Mouse (Mus musculus) heart, postnatal 14 days (tissue): Measurements from ENCODE around the gene Unc13c. TPM values are rescaled to one million over a fixed set of nuclear protein-coding genes. Genes with fewer than 3 reads are reported as not detected.

Source experiments
- DNase-seq, 2 experiments: peaks; one replicate each; pipeline ENCODE4 v3.0.0; 2021 to 2022
- intact Hi-C: fragments of 180-260 bp; cut with DNase I; formaldehyde crosslinking; loops from one replicate; pipeline ENCODE4 v1.15.1; 2025
- total RNA-seq, 2 experiments: library from RNA; stranded (reverse); gene quantifications; 2 replicates each; pipeline ENCODE4 v1.2.3; 2021

Unc13c gene
- total RNA-seq, 2 experiments from 2014 or later = 0.44 to 0.50 TPM

- no peak for DNase-seq
- intact Hi-C loops = no loop called here
These were observed 85.6 kb downstream of the Unc13c start for GRCm38 (mm10) chr9:73883143-73883542.

GRCm38 (mm10) chr9:73882393-73882919, 86.3 kb downstream of the Unc13c start:
- DNase-seq = no peak
- intact Hi-C loops = no loop called here

GRCm38 (mm10) chr9:73867410-73868067, 101.2 kb downstream of the Unc13c start:
- intact Hi-C loops = no loop called here
- DNase-seq = no peak

- DNase-seq = no peak
- intact Hi-C loops = no loop called here
These were observed 102.1 kb downstream of the Unc13c start for GRCm38 (mm10) chr9:73866666-73867065.

GRCm38 (mm10) chr9:73859469-73859868, 109.3 kb downstream of the Unc13c start:
- DNase-seq = no peak
- intact Hi-C loops = no loop called here

GRCm38 (mm10) chr9:73854281-73854680, 114.5 kb downstream of the Unc13c start:
- no peak for DNase-seq
- intact Hi-C loops = no loop called here

GRCm38 (mm10) chr9:73806681-73807080, 162.1 kb downstream of the Unc13c start:
- intact Hi-C loops = no loop called here

GRCm38 (mm10) chr9:73774616-73775015, 194.2 kb downstream of the Unc13c start:
- intact Hi-C loops = no loop called here
- no peak for DNase-seq

More at GRCm38 (mm10) chr9:73806681-73807080, 162.1 kb downstream of the Unc13c start:
- no peak for DNase-seq

- intact Hi-C loops = no loop called here
- DNase-seq = no peak
These were observed 213.6 kb downstream of the Unc13c start for GRCm38 (mm10) chr9:73755185-73755584.

- intact Hi-C loops = no loop called here
- DNase-seq = no peak
These were observed 215.3 kb downstream of the Unc13c start for GRCm38 (mm10) chr9:73753480-73753879.

- DNase-seq = no peak
- intact Hi-C loops = no loop called here
These were observed 217.4 kb downstream of the Unc13c start for GRCm38 (mm10) chr9:73751344-73751743.

- DNase-seq = no peak
- intact Hi-C loops = no loop called here
These were observed 234.3 kb downstream of the Unc13c start for GRCm38 (mm10) chr9:73734446-73734845.

- no peak for DNase-seq
- intact Hi-C loops = no loop called here
These were observed 242.8 kb downstream of the Unc13c start for GRCm38 (mm10) chr9:73725717-73726662.

- intact Hi-C loops = no loop called here
- DNase-seq = no peak
These were observed 244.0 kb downstream of the Unc13c start for GRCm38 (mm10) chr9:73724776-73725175.

- intact Hi-C loops = no loop called here
- DNase-seq = no peak
These were observed 255.3 kb downstream of the Unc13c start for GRCm38 (mm10) chr9:73713508-73713907.

GRCm38 (mm10) chr9:73697103-73697502, 271.7 kb downstream of the Unc13c start:
- intact Hi-C loops = no loop called here

GRCm38 (mm10) chr9:73681580-73681979, 287.2 kb downstream of the Unc13c start:
- no peak for DNase-seq
- intact Hi-C loops = no loop called here

More at GRCm38 (mm10) chr9:73697103-73697502, 271.7 kb downstream of the Unc13c start:
- no peak for DNase-seq

GRCm38 (mm10) chr9:73680545-73681495, 287.9 kb downstream of the Unc13c start:
- DNase-seq = no peak
- intact Hi-C loops = no loop called here

- DNase-seq = no peak
- intact Hi-C loops = no loop called here
These were observed 297.0 kb downstream of the Unc13c start for GRCm38 (mm10) chr9:73671656-73672212.

- intact Hi-C loops = no loop called here
- DNase-seq = no peak
These were observed 298.7 kb downstream of the Unc13c start for GRCm38 (mm10) chr9:73670040-73670439.
